Mouse (Mus musculus): Measurements from ENCODE around the gene Wdr17. TPM values are rescaled to one million over a fixed set of nuclear protein-coding genes. Genes with fewer than 3 reads are reported as not detected.
A peak's percentile ranks its signal among the peaks of the same experiment; 100 is the strongest.

Wdr17 gene
- not detected in 2 replicates for total RNA-seq (2015)
- total RNA-seq (2017), result not detected in 2 replicates

- no peak for ATAC-seq (replicated peaks; ENCODE audit: poor library complexity)
These were observed at the start of gene Wdr17 for GRCm38 (mm10) chr8:54886987-54887785. Gene Wdr17 (minus strand): TSS chr8:54887184.

GRCm38 (mm10) chr8:54932306-54932705, 45.3 kb upstream of the Wdr17 start:
- no peak for ATAC-seq (replicated peaks; ENCODE audit: poor library complexity)

- ATAC-seq (replicated peaks; ENCODE audit: poor library complexity), result no peak
These were observed 38.0 kb upstream of the Wdr17 start for GRCm38 (mm10) chr8:54924936-54925335.

GRCm38 (mm10) chr8:54922160-54922855, 35.3 kb upstream of the Wdr17 start:
- ATAC-seq (replicated peaks; ENCODE audit: poor library complexity), result no peak

- no peak for ATAC-seq (replicated peaks; ENCODE audit: poor library complexity)
These were observed 30.7 kb upstream of the Wdr17 start for GRCm38 (mm10) chr8:54917710-54918109.

GRCm38 (mm10) chr8:54912891-54913290, 25.9 kb upstream of the Wdr17 start:
- ATAC-seq (replicated peaks; ENCODE audit: poor library complexity), result no peak

GRCm38 (mm10) chr8:54899444-54899843, 12.5 kb upstream of the Wdr17 start:
- no peak for ATAC-seq (replicated peaks; ENCODE audit: poor library complexity)

- no peak for ATAC-seq (replicated peaks; ENCODE audit: poor library complexity)
These were observed 7.8 kb upstream of the Wdr17 start for GRCm38 (mm10) chr8:54894637-54895322.

GRCm38 (mm10) chr8:54894180-54894579, 7.2 kb upstream of the Wdr17 start:
- ATAC-seq (replicated peaks; ENCODE audit: poor library complexity), result no peak

GRCm38 (mm10) chr8:54886560-54886959, 424 bp downstream of the Wdr17 start:
- ATAC-seq (replicated peaks; ENCODE audit: poor library complexity), result no peak

- ATAC-seq (replicated peaks; ENCODE audit: poor library complexity), result no peak
These were observed 10.5 kb downstream of the Wdr17 start for GRCm38 (mm10) chr8:54876458-54876857.

GRCm38 (mm10) chr8:54864761-54865064, 22.3 kb downstream of the Wdr17 start:
- no peak for ATAC-seq (replicated peaks; ENCODE audit: poor library complexity)

GRCm38 (mm10) chr8:54864038-54864760, 22.8 kb downstream of the Wdr17 start:
- no peak for ATAC-seq (replicated peaks; ENCODE audit: poor library complexity)

- ATAC-seq (replicated peaks; ENCODE audit: poor library complexity), result no peak
These were observed 50.7 kb downstream of the Wdr17 start for GRCm38 (mm10) chr8:54836029-54836959.

- ATAC-seq (replicated peaks; ENCODE audit: poor library complexity), result peak; percentile 65
These were observed 57.1 kb downstream of the Wdr17 start for GRCm38 (mm10) chr8:54829794-54830426.

GRCm38 (mm10) chr8:54827974-54828373, 59.0 kb downstream of the Wdr17 start:
- no peak for ATAC-seq (replicated peaks; ENCODE audit: poor library complexity)

GRCm38 (mm10) chr8:54822956-54823355, 64.0 kb downstream of the Wdr17 start:
- no peak for ATAC-seq (replicated peaks; ENCODE audit: poor library complexity)

- ATAC-seq (replicated peaks; ENCODE audit: poor library complexity), result no peak
These were observed 68.3 kb downstream of the Wdr17 start for GRCm38 (mm10) chr8:54818651-54819050.

- ATAC-seq (replicated peaks; ENCODE audit: poor library complexity), result no peak
These were observed 78.8 kb downstream of the Wdr17 start for GRCm38 (mm10) chr8:54808217-54808616.

- no peak for ATAC-seq (replicated peaks; ENCODE audit: poor library complexity)
These were observed 80.8 kb downstream of the Wdr17 start for GRCm38 (mm10) chr8:54806173-54806572.
